Mouse (Mus musculus) forebrain, embryonic 16.5 days (tissue): ENCODE measurements around the gene BB287469. TPM values are rescaled to one million over a fixed set of nuclear protein-coding genes. Genes with fewer than 3 reads are reported as not detected.
"Not testable (repeated sequence)": the region's sequence is repeated elsewhere in the genome, so short reads cannot be mapped to it uniquely, and the experiment has no call there.

Source experiments
- ATAC-seq: fragments of 200-750 bp; cut with Nextera tagmentation; 2 replicates; pipeline ENCODE4 v1.8.0; 2017; ENCODE audit warnings: mild to moderate bottlenecking, moderate library complexity
- H3K27ac ChIP-seq: fragments of 300-500 bp; sonication (generic); 2 replicates; pipeline ENCODE4 v1.5.1; 2014; ENCODE audit warnings: low read length, control low read depth
- H3K27me3 ChIP-seq: fragments of 300-500 bp; sonication (generic); replicated peaks from 2 replicates; pipeline ENCODE4 v1.6.1; 2014; ENCODE audit warnings: low read length; ENCODE audit not compliant: control insufficient read depth, insufficient read depth
- H3K36me3 ChIP-seq: fragments of 300-500 bp; sonication (generic); 2 replicates; pipeline ENCODE4 v1.6.1; 2014; ENCODE audit not compliant: control insufficient read depth, insufficient read depth
- H3K4me1 ChIP-seq: fragments of 300-500 bp; sonication (generic); replicated peaks from 2 replicates; pipeline ENCODE4 v1.6.1; 2014; ENCODE audit warnings: low read length; ENCODE audit not compliant: control insufficient read depth, insufficient read depth
- H3K4me2 ChIP-seq: fragments of 300-500 bp; sonication (generic); 2 replicates; pipeline ENCODE4 v1.6.1; 2014; ENCODE audit warnings: mild to moderate bottlenecking, low read length, control low read depth
- H3K4me3 ChIP-seq: fragments of 300-500 bp; sonication (generic); replicated peaks from 2 replicates; pipeline ENCODE4 v1.5.1; 2014; ENCODE audit warnings: mild to moderate bottlenecking, low read length, control low read depth
- H3K9ac ChIP-seq: fragments of 300-500 bp; sonication (generic); replicated peaks from 2 replicates; pipeline ENCODE4 v1.6.1; 2014; ENCODE audit warnings: low read depth, low read length, control low read depth
- H3K9me3 ChIP-seq: fragments of 300-500 bp; sonication (generic); 2 replicates; pipeline ENCODE4 v1.6.1; 2016; ENCODE audit warnings: low read length; ENCODE audit not compliant: control insufficient read depth
- WGBS: fragments of 180-500 bp; shearing (Covaris S2); extraction: QIAGEN DNeasy Blood & Tissue Kit; methylation state at CpG from one replicate; pipeline ENCODE4 v1.1.7; 2014; 5-methylcytosine and 5-hydroxymethylcytosine counted together
- polyA plus RNA-seq: library from polyadenylated mRNA; unstranded; fragments of >200 nt; fragmentation: Nextera tagmentation; extraction: Ambion mirVana; gene quantifications from 2 replicates; pipeline ENCODE4 v1.2.1, GENCODE M21; 2015

Gene BB287469
- not detected in 2 replicates for polyA plus RNA-seq

- H3K4me2 ChIP-seq, H3K9me3 ChIP-seq, H3K4me1 ChIP-seq, ATAC-seq, H3K9ac ChIP-seq, H3K27me3 ChIP-seq, H3K27ac ChIP-seq, H3K4me3 ChIP-seq, H3K36me3 ChIP-seq: not testable (repeated sequence)
- 90% methylated on average over 4 of the region's 6 CpGs for WGBS
Observed at GRCm38 (mm10) chr12:87816277-87816676, at the start of gene BB287469. TSS of gene BB287469 (plus strand) at chr12:87816577.

- H3K4me2 ChIP-seq, H3K36me3 ChIP-seq, ATAC-seq, H3K9me3 ChIP-seq, H3K9ac ChIP-seq, H3K27ac ChIP-seq, H3K27me3 ChIP-seq, H3K4me3 ChIP-seq, H3K4me1 ChIP-seq: not testable (repeated sequence)
- 88% methylated on average over 4 of the region's 4 CpGs for WGBS
Observed at GRCm38 (mm10) chr12:87775655-87776054, 40.7 kb upstream of the BB287469 start, which contains the start of gene Gm21319. TSS of gene Gm21319 (minus strand) at chr12:87775755.

GRCm38 (mm10) chr12:87795212-87795611 lies 21.2 kb upstream of the BB287469 start, which contains the start of gene Gm21936:
TSS of gene Gm21936 (plus strand) at chr12:87795512.
- H3K4me3 ChIP-seq, H3K27ac ChIP-seq, H3K4me2 ChIP-seq, H3K9ac ChIP-seq, H3K36me3 ChIP-seq, ATAC-seq, H3K27me3 ChIP-seq, H3K4me1 ChIP-seq, H3K9me3 ChIP-seq: not testable (repeated sequence)
- WGBS: 90% methylated on average over 1 of the region's 1 CpGs

- not testable (repeated sequence) for ATAC-seq, H3K4me3 ChIP-seq, H3K4me1 ChIP-seq, H3K27me3 ChIP-seq, H3K36me3 ChIP-seq, H3K4me2 ChIP-seq, H3K9ac ChIP-seq, H3K9me3 ChIP-seq, H3K27ac ChIP-seq
- 91% methylated on average over 5 of the region's 5 CpGs for WGBS
Observed at GRCm38 (mm10) chr12:87797971-87798370, 18.4 kb upstream of the BB287469 start.

GRCm38 (mm10) chr12:87842239-87842638 lies 25.9 kb downstream of the BB287469 start, which contains the start of gene Gm2001:
TSS of gene Gm2001 (minus strand) at chr12:87842339.
- WGBS: 85% methylated on average over 1 of the region's 2 CpGs
- not testable (repeated sequence) for H3K36me3 ChIP-seq, H3K27ac ChIP-seq, H3K9me3 ChIP-seq, H3K4me1 ChIP-seq, H3K9ac ChIP-seq, H3K27me3 ChIP-seq, ATAC-seq, H3K4me2 ChIP-seq, H3K4me3 ChIP-seq

GRCm38 (mm10) chr12:87850657-87851056 lies 34.3 kb downstream of the BB287469 start:
- H3K4me1 ChIP-seq, ATAC-seq, H3K4me2 ChIP-seq, H3K4me3 ChIP-seq, H3K9me3 ChIP-seq, H3K27ac ChIP-seq, H3K36me3 ChIP-seq, H3K9ac ChIP-seq, H3K27me3 ChIP-seq: not testable (repeated sequence)
- WGBS: no CpG with 5 or more reads among the region's 2 CpGs

- not testable (repeated sequence) for H3K9ac ChIP-seq, ATAC-seq, H3K27me3 ChIP-seq, H3K36me3 ChIP-seq, H3K4me2 ChIP-seq, H3K27ac ChIP-seq, H3K9me3 ChIP-seq, H3K4me3 ChIP-seq, H3K4me1 ChIP-seq
- WGBS: 62% methylated on average over 1 of the region's 1 CpGs
Observed at GRCm38 (mm10) chr12:87856067-87856466, 39.7 kb downstream of the BB287469 start.

GRCm38 (mm10) chr12:87861740-87862692 lies 45.6 kb downstream of the BB287469 start:
- not testable (repeated sequence) for ATAC-seq, H3K27me3 ChIP-seq, H3K9ac ChIP-seq, H3K36me3 ChIP-seq, H3K4me3 ChIP-seq, H3K9me3 ChIP-seq, H3K27ac ChIP-seq, H3K4me2 ChIP-seq, H3K4me1 ChIP-seq
- WGBS: 87% methylated on average over 23 of the region's 23 CpGs

GRCm38 (mm10) chr12:87863638-87864037 lies 47.3 kb downstream of the BB287469 start:
- not testable (repeated sequence) for H3K27me3 ChIP-seq, H3K27ac ChIP-seq, H3K4me3 ChIP-seq, ATAC-seq, H3K4me2 ChIP-seq, H3K9ac ChIP-seq, H3K4me1 ChIP-seq, H3K36me3 ChIP-seq, H3K9me3 ChIP-seq
- 96% methylated on average over 8 of the region's 11 CpGs for WGBS
